Comparison of ENCODE assay signal across 9 mouse cellular contexts in the genomic region with DNA sequence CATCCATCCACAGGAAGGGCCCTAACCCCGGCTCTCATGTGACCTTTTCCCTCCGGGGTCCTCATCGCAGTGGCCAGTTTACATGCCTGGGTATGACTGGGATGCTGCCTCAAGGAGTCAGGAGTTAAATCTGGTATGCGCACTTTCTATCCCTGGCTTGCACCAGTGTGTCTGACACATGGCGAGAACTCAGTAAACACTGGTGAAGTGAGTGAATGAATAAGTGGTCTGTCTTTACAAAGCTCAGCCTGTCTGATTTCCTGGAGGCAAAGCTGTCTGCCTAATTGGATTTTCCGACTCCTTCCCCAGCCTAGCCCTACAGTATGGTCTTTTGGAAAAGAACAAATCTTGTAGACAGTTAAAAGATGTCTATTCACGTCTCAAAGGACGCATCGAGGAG. TPM values are rescaled to one million over a fixed set of nuclear protein-coding genes. Genes with fewer than 3 reads are reported as not detected.
DNase-seq lines count a peak whose midpoint lies in the region; ATAC-seq and TF ChIP-seq lines count a peak whose summit lies in the region.
"Had no signal": no experiment of that assay in that cellular context is flagged by ENCODE, and none has a peak within 500 bp of the region (broad histone marks: within the 10 kb centered on the region; RNA-seq: fewer than 3 reads in every experiment).

No protein-coding gene starts in this region.

- H3K4me3 ChIP-seq in heart, embryonic 14.5 days (ENCODE audit: control insufficient read depth in 1 of 2, insufficient read depth in 1 of 2, low read depth in 1 of 2, low read length in 2 of 2), result no peak overlapping the region
- H3K4me3 ChIP-seq in forebrain, embryonic 12.5 days (replicated peaks), result no peak overlapping the region
- H3K4me3 ChIP-seq in midbrain, embryonic 10.5 days, result peak overlapping the region; percentile 19; the same call in 1 of the 2 replicates

- 51% methylated on average over 9 of the region's 9 CpGs for WGBS in heart, embryonic 14.5 days
- WGBS in forebrain, embryonic 12.5 days, result 29% methylated on average over 9 of the region's 9 CpGs
- 46% methylated on average over 9 of the region's 9 CpGs for WGBS in midbrain, embryonic 10.5 days

- no peak for TF ChIP-seq CTCF in brain, embryonic 14.5 days (IDR thresholded peaks at IDR 0.05; ENCODE audit: borderline replicate concordance, extremely low read depth, insufficient read depth, insufficient read length)

- no peak for ATAC-seq in heart, embryonic 14.5 days (ENCODE audit: insufficient number of reproducible peaks, insufficient read depth, low FRiP score, low read depth)
- peak; percentile 44; the same call in 1 of the 2 replicates for ATAC-seq in forebrain, embryonic 12.5 days (ENCODE audit: low FRiP score)

- no peaks in the 10 kb centered on the region for H3K36me3 ChIP-seq in heart, embryonic 14.5 days (ENCODE audit: control insufficient read depth, insufficient read depth, low read length)
- no peaks in the 10 kb centered on the region for H3K36me3 ChIP-seq in forebrain, embryonic 12.5 days (replicated peaks)
- H3K36me3 ChIP-seq in midbrain, embryonic 10.5 days, result peaks cover 11% of the 10 kb centered on the region

- DNase-seq in heart, adult 8-10 months (ENCODE audit: low spot score), result no peak
- DNase-seq in brain, embryonic 14.5 days (ENCODE audit: low read depth), result peak; percentile 77
- no peak for DNase-seq in midbrain, embryonic 10.5 days (ENCODE audit: low spot score)
- no peak for DNase-seq in kidney, postnatal 14 days
- DNase-seq in adipocyte (ENCODE audit: low spot score), result no peak
- no peak for DNase-seq in B cell, adult 2 months
- DNase-seq: kidney, adult 18-20 months had no signal

- no peak overlapping the region for H3K27ac ChIP-seq in heart, embryonic 14.5 days (replicated peaks in 1 of 2; ENCODE audit: control insufficient read depth in 1 of 2, insufficient read depth in 1 of 2, low read depth in 2 of 2, low read length in 2 of 2)
- peak overlapping the region; percentile 47 for H3K27ac ChIP-seq in forebrain, embryonic 12.5 days
- H3K27ac ChIP-seq in midbrain, embryonic 10.5 days (replicated peaks), result no peak overlapping the region; the same call in 1 of the 2 replicates

- no peak overlapping the region for H3K9ac ChIP-seq in heart, embryonic 14.5 days (ENCODE audit: low read length)
- H3K9ac ChIP-seq in forebrain, embryonic 12.5 days, result no peak overlapping the region

- no peak for TF ChIP-seq POLR2A in brain, embryonic 14.5 days (IDR thresholded peaks at IDR 0.05; ENCODE audit: borderline replicate concordance, extremely low read depth, insufficient read depth, insufficient read length, poor library complexity, severe bottlenecking)

- peak overlapping the region; percentile 52; the same call in 1 of the 2 replicates for H3K4me2 ChIP-seq in heart, embryonic 14.5 days (ENCODE audit: low read length)
- H3K4me2 ChIP-seq in forebrain, embryonic 12.5 days, result 0 out of 2 replicates have a peak overlapping the region, but pooled peaks have one; percentile 31

- no peaks in the 10 kb centered on the region for H3K9me3 ChIP-seq in heart, embryonic 14.5 days (ENCODE audit: control insufficient read depth, low read length)
- no peaks in the 10 kb centered on the region for H3K9me3 ChIP-seq in forebrain, embryonic 12.5 days
- no peaks in the 10 kb centered on the region for H3K9me3 ChIP-seq in midbrain, embryonic 10.5 days (replicated peaks)

- H3K4me1 ChIP-seq in heart, embryonic 14.5 days (ENCODE audit: control insufficient read depth in 2 of 2, insufficient read depth in 2 of 2, low read length in 2 of 2), result peaks cover 0 to 3% of the 10 kb centered on the region in 2 experiments; a peak in 1 of 4 replicates
- H3K4me1 ChIP-seq in forebrain, embryonic 12.5 days, result peaks cover 48% of the 10 kb centered on the region
- peaks cover 52% of the 10 kb centered on the region for H3K4me1 ChIP-seq in midbrain, embryonic 10.5 days

- H3K27me3 ChIP-seq in heart, embryonic 14.5 days (ENCODE audit: control insufficient read depth, insufficient read depth, low read length), result no peaks in the 10 kb centered on the region
- H3K27me3 ChIP-seq in forebrain, embryonic 12.5 days, result no peaks in the 10 kb centered on the region
- H3K27me3 ChIP-seq in midbrain, embryonic 10.5 days (ENCODE audit: low read depth, poor library complexity, severe bottlenecking), result no peaks in the 10 kb centered on the region

RNA-seq across cellular contexts. Expression of a gene that starts 45.8 kb away (rescaled TPM):
- polyA plus RNA-seq in heart, embryonic 14.5 days (2014; fragmentation: Nextera tagmentation; extraction: Ambion mirVana), result 36.1 and 38.0 TPM in 2 replicates
- 1 to 10 TPM; 2.0 to 5.9 (median 2.5) TPM for total RNA-seq in heart, adult 8-10 months (2022)
- 86.4 and 122 TPM in 2 replicates for polyA plus RNA-seq in brain, embryonic 14.5 days (2012; rRNA removed)
- polyA plus RNA-seq in forebrain, embryonic 12.5 days (2016; fragmentation: Nextera tagmentation; extraction: Ambion mirVana), result 78.6 and 83.5 TPM in 2 replicates
- 31.5 and 36.0 TPM in 2 replicates for polyA plus RNA-seq in midbrain, embryonic 10.5 days (2016; fragmentation: Nextera tagmentation; extraction: Ambion mirVana)
